Mouse (Mus musculus): Measurements from ENCODE around the gene Fbxo40. TPM values are rescaled to one million over a fixed set of nuclear protein-coding genes. Genes with fewer than 3 reads are reported as not detected.

The Fbxo40 gene
- total and polyA plus RNA-seq, 3 experiments, result 1.5 to 3.0 (median 2.2) TPM

DNA sequence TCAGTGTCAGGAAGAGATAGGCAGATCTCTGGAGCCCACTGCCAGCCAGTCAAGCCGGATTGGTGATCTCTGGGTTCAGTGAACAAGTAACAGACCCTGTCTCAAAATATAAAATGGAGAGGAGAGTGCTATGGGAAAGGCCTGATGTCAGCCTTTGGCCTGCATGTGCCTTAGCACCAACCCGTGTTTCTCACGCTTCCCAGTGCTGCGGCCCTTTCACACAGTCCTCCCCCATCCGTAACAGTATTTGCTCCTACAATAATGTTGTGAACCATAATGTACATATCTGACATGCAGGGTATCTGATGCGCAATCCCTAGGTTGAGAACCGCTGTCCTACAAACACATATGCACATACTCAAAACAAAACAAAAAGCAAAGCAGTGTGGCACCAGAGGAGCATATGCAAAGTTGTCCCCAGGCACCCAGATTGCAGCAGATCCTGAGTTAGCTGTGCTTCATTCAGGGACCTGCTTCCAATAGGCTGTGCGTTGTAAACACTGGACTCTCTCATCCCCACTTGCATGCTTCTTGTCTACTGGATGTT is 69.1 kb downstream of the Fbxo40 start (continued):
- TF ChIP-seq TCF12 (IDR thresholded peaks at IDR 0.05; ENCODE audit: low read depth, low read length) (peak; percentile 35; the same call in 1 of the 2 replicates), USF1 (IDR thresholded peaks at IDR 0.05; ENCODE audit: low read depth, low read length) (no peak), MYC (IDR thresholded peaks at IDR 0.05; ENCODE audit: low read depth, low read length) (peak; percentile 32; the same call in 1 of the 2 replicates), CTCF (conservative IDR thresholded peaks at IDR 0.05 in 1 of 2, IDR thresholded peaks at IDR 0.05 in 1 of 2; ENCODE audit: low read depth in 2 of 2, low read length in 2 of 2) (no peak), CHD2 (IDR thresholded peaks at IDR 0.05; ENCODE audit: low read length) (0 out of 2 replicates have a peak, but pooled peaks have one; percentile 7), E2F4 (IDR thresholded peaks at IDR 0.05; ENCODE audit: insufficient replicate concordance, low read depth, low read length) (0 out of 2 replicates have a peak, but pooled peaks have one; percentile 14), TBP (conservative IDR thresholded peaks at IDR 0.05; ENCODE audit: low read depth, low read length) (no peak), MAZ (IDR thresholded peaks at IDR 0.05; ENCODE audit: low read depth, low read length) (0 out of 2 replicates have a peak, but pooled peaks have one; percentile 46), MAFK (IDR thresholded peaks at IDR 0.05; ENCODE audit: insufficient replicate concordance, low read length) (no peak), JUND (conservative IDR thresholded peaks at IDR 0.05; ENCODE audit: low read depth, low read length) (peak; percentile 38; the same call in 1 of the 2 replicates), PAX5 (IDR thresholded peaks at IDR 0.05; ENCODE audit: low read length) (no peak), ELF1 (IDR thresholded peaks at IDR 0.05; ENCODE audit: low read depth, low read length) (peak; percentile 19; the same call in 1 of the 2 replicates), CHD1 (IDR thresholded peaks at IDR 0.05; ENCODE audit: low read depth, low read length) (no peak), MEF2A (IDR thresholded peaks at IDR 0.05; ENCODE audit: borderline replicate concordance, low read depth, low read length) (peak; percentile 36; the same call in 1 of the 2 replicates), MXI1 (IDR thresholded peaks at IDR 0.05; ENCODE audit: low read depth, low read length) (peak; percentile 57; the same call in 1 of the 2 replicates), SMC3 (IDR thresholded peaks at IDR 0.05; ENCODE audit: low read depth, low read length) (no peak), HCFC1 (IDR thresholded peaks at IDR 0.05; ENCODE audit: low read depth, low read length) (no peak), EP300 (IDR thresholded peaks at IDR 0.05; ENCODE audit: low read length) (peak; percentile 65; the same call in 1 of the 2 replicates), SIN3A (IDR thresholded peaks at IDR 0.05; ENCODE audit: low read length) (peak; percentile 52; the same call in 1 of the 2 replicates), NRF1 (IDR thresholded peaks at IDR 0.05; ENCODE audit: low read depth, low read length) (no peak), NELFE (IDR thresholded peaks at IDR 0.05; ENCODE audit: low read depth, low read length) (no peak)

DNA sequence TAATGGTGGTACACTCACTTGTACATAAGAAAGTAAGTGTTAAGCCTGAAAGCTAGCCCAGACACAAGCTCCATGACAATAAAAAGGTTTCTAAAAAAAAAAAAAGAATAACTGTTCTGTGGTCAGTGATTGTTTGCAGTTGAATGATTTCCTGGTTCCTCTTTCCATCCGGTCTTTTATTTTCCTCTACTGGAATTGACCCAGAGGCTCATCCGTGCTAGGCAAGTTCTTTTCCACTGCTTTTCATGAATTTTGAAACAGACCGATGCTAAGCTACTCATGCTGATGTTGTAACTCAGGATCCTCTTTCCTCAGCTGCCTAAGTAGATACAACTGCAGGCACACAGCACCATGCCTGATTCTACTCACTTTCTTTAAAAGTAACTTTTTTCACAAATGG is 69.9 kb downstream of the Fbxo40 start:
- H3K27me3 ChIP-seq (replicated peaks), result no peaks in the 10 kb centered on the region
- peak overlapping the region; percentile 57 for H3K27ac ChIP-seq (ENCODE audit: insufficient read depth, low read depth)
- H3K4me1 ChIP-seq (ENCODE audit: control insufficient read depth in 1 of 2, insufficient read depth in 2 of 2), result peaks cover 21 to 69% of the 10 kb centered on the region in 2 experiments
- in situ Hi-C loops (cut with MboI; ENCODE audit: low pct_ligation_motif_present, low pct_unique_long_range_greater_than_20kb, low sequenced_read_pairs) (no loop called here), dilution Hi-C loops (cut with MboI; ENCODE audit: extremely low pct_ligation_motif_present, extremely low pct_unique_long_range_greater_than_20kb, low sequenced_read_pairs) (no loop called here)
- H3K4me3 ChIP-seq (replicated peaks in 1 of 3; ENCODE audit: low read depth in 2 of 3, low read length in 2 of 3, poor library complexity in 1 of 3), result no peak overlapping the region
- H3K36me3 ChIP-seq (replicated peaks in 1 of 2; ENCODE audit: control insufficient read depth in 1 of 2, insufficient read depth in 1 of 2, low read length in 1 of 2), result peaks cover 45 to 87% of the 10 kb centered on the region in 2 experiments
- H3K79me2 ChIP-seq (replicated peaks; ENCODE audit: control insufficient read depth, extremely low read depth, insufficient read depth, poor library complexity, severe bottlenecking), result peaks cover 12% of the 10 kb centered on the region
- H3K9me3 ChIP-seq (replicated peaks; ENCODE audit: low read length), result no peaks in the 10 kb centered on the region
- H3K9ac ChIP-seq (ENCODE audit: insufficient read depth, low read depth), result peak overlapping the region; percentile 41; the same call in 1 of the 2 replicates
- peak; percentile 74 for DNase-seq (ENCODE audit: extremely low read depth)
- peak overlapping the region; percentile 32 for H3K4me2 ChIP-seq (ENCODE audit: insufficient read depth, low read depth, poor library complexity, severe bottlenecking)
- no peak for TF ChIP-seq NRF1 (IDR thresholded peaks at IDR 0.05; ENCODE audit: low read depth, low read length)
- TF ChIP-seq JUN (IDR thresholded peaks at IDR 0.05; ENCODE audit: insufficient read depth, low read depth, low read length), result 0 out of 2 replicates have a peak, but pooled peaks have one; percentile 47
- no peak for TF ChIP-seq USF1 (IDR thresholded peaks at IDR 0.05; ENCODE audit: low read depth, low read length)
- TF ChIP-seq TBP (conservative IDR thresholded peaks at IDR 0.05; ENCODE audit: low read depth, low read length), result no peak
- TF ChIP-seq MAZ (IDR thresholded peaks at IDR 0.05; ENCODE audit: low read depth, low read length), result no peak
- TF ChIP-seq ZMIZ1 (IDR thresholded peaks at IDR 0.05; ENCODE audit: low read depth, low read length), result no peak
- TF ChIP-seq ZNF384 (IDR thresholded peaks at IDR 0.05; ENCODE audit: low read depth, low read length), result peak; percentile 96
- peak; percentile 44 for TF ChIP-seq BHLHE40 (IDR thresholded peaks at IDR 0.05; ENCODE audit: low read depth, low read length)
- no peak for TF ChIP-seq USF2 (conservative IDR thresholded peaks at IDR 0.05; ENCODE audit: low read depth, low read length)
- TF ChIP-seq IRF4 (IDR thresholded peaks at IDR 0.05; ENCODE audit: low read depth, low read length), result peak; percentile 92
- TF ChIP-seq RAD21 (IDR thresholded peaks at IDR 0.05; ENCODE audit: low read depth, low read length), result no peak
- TF ChIP-seq ETS1 (conservative IDR thresholded peaks at IDR 0.05; ENCODE audit: low read depth, low read length), result peak; percentile 68
- TF ChIP-seq EP300 (IDR thresholded peaks at IDR 0.05; ENCODE audit: low read length), result peak; percentile 99
- TF ChIP-seq SMC3 (IDR thresholded peaks at IDR 0.05; ENCODE audit: low read depth, low read length), result no peak
- no peak for TF ChIP-seq PAX5 (IDR thresholded peaks at IDR 0.05; ENCODE audit: low read length)
- TF ChIP-seq JUND (conservative IDR thresholded peaks at IDR 0.05; ENCODE audit: low read depth, low read length), result peak; percentile 45; the same call in 1 of the 2 replicates
- TF ChIP-seq POLR2AphosphoS2 (IDR thresholded peaks at IDR 0.05; ENCODE audit: low read depth, low read length), result no peak
- no peak for TF ChIP-seq POLR2A (IDR thresholded peaks at IDR 0.05; ENCODE audit: low read depth, low read length)
- TF ChIP-seq MXI1 (IDR thresholded peaks at IDR 0.05; ENCODE audit: low read depth, low read length), result peak; percentile 9; the same call in 1 of the 2 replicates
- TF ChIP-seq MAFK (IDR thresholded peaks at IDR 0.05; ENCODE audit: insufficient replicate concordance, low read length), result peak; percentile 59; the same call in 1 of the 2 replicates
- TF ChIP-seq CHD1 (IDR thresholded peaks at IDR 0.05; ENCODE audit: low read depth, low read length), result no peak
- no peak for TF ChIP-seq NELFE (IDR thresholded peaks at IDR 0.05; ENCODE audit: low read depth, low read length)
- TF ChIP-seq MEF2A (IDR thresholded peaks at IDR 0.05; ENCODE audit: borderline replicate concordance, low read depth, low read length), result 0 out of 2 replicates have a peak, but pooled peaks have one; percentile 38
- no peak for TF ChIP-seq HCFC1 (IDR thresholded peaks at IDR 0.05; ENCODE audit: low read depth, low read length)
- no peak for TF ChIP-seq ZKSCAN1 (IDR thresholded peaks at IDR 0.05; ENCODE audit: borderline replicate concordance, low read depth, low read length)
- TF ChIP-seq CHD2 (IDR thresholded peaks at IDR 0.05; ENCODE audit: low read length), result 0 out of 2 replicates have a peak, but pooled peaks have one; percentile 28
- no peak for TF ChIP-seq CTCF (conservative IDR thresholded peaks at IDR 0.05 in 1 of 2, IDR thresholded peaks at IDR 0.05 in 1 of 2; ENCODE audit: low read depth in 2 of 2, low read length in 2 of 2)
